Mouse (Mus musculus) forebrain, embryonic 16.5 days (tissue): ENCODE results near the gene Ncor1. TPM values are rescaled to one million over a fixed set of nuclear protein-coding genes. Genes with fewer than 3 reads are reported as not detected.
"Not testable (repeated sequence)": the region's sequence is repeated elsewhere in the genome, so short reads cannot be mapped to it uniquely, and the experiment has no call there.

ENCODE experiments used
- ATAC-seq: fragments of 200-750 bp; cut with Nextera tagmentation; 2 replicates; pipeline ENCODE4 v1.8.0; 2017; ENCODE audit warnings: mild to moderate bottlenecking, moderate library complexity
- H3K27ac ChIP-seq: fragments of 300-500 bp; sonication (generic); 2 replicates; pipeline ENCODE4 v1.5.1; 2014; ENCODE audit warnings: low read length, control low read depth
- H3K27me3 ChIP-seq: fragments of 300-500 bp; sonication (generic); replicated peaks from 2 replicates; pipeline ENCODE4 v1.6.1; 2014; ENCODE audit warnings: low read length; ENCODE audit not compliant: control insufficient read depth, insufficient read depth
- H3K36me3 ChIP-seq: fragments of 300-500 bp; sonication (generic); 2 replicates; pipeline ENCODE4 v1.6.1; 2014; ENCODE audit not compliant: control insufficient read depth, insufficient read depth
- H3K4me1 ChIP-seq: fragments of 300-500 bp; sonication (generic); replicated peaks from 2 replicates; pipeline ENCODE4 v1.6.1; 2014; ENCODE audit warnings: low read length; ENCODE audit not compliant: control insufficient read depth, insufficient read depth
- H3K4me2 ChIP-seq: fragments of 300-500 bp; sonication (generic); 2 replicates; pipeline ENCODE4 v1.6.1; 2014; ENCODE audit warnings: mild to moderate bottlenecking, low read length, control low read depth
- H3K4me3 ChIP-seq: fragments of 300-500 bp; sonication (generic); replicated peaks from 2 replicates; pipeline ENCODE4 v1.5.1; 2014; ENCODE audit warnings: mild to moderate bottlenecking, low read length, control low read depth
- H3K9ac ChIP-seq: fragments of 300-500 bp; sonication (generic); replicated peaks from 2 replicates; pipeline ENCODE4 v1.6.1; 2014; ENCODE audit warnings: low read depth, low read length, control low read depth
- H3K9me3 ChIP-seq: fragments of 300-500 bp; sonication (generic); 2 replicates; pipeline ENCODE4 v1.6.1; 2016; ENCODE audit warnings: low read length; ENCODE audit not compliant: control insufficient read depth
- WGBS: fragments of 180-500 bp; shearing (Covaris S2); extraction: QIAGEN DNeasy Blood & Tissue Kit; methylation state at CpG from one replicate; pipeline ENCODE4 v1.1.7; 2014; 5-methylcytosine and 5-hydroxymethylcytosine counted together
- polyA plus RNA-seq: library from polyadenylated mRNA; unstranded; fragments of >200 nt; fragmentation: Nextera tagmentation; extraction: Ambion mirVana; gene quantifications from 2 replicates; pipeline ENCODE4 v1.2.1, GENCODE M21; 2015

Gene Ncor1
- polyA plus RNA-seq, 1 experiment from 2014 or later, result 186 TPM

GRCm38 (mm10) chr11:62464696-62465095 lies 6.4 kb upstream of the Ncor1 start:
- no peaks in the 10 kb centered on the region for H3K9me3 ChIP-seq
- H3K9ac ChIP-seq, result no peak overlapping the region
- H3K27ac ChIP-seq, result no peak overlapping the region
- no peak overlapping the region for H3K4me2 ChIP-seq
- no peak for ATAC-seq
- WGBS, result 95% methylated on average over 3 of the region's 3 CpGs
- H3K4me3 ChIP-seq, result no peak overlapping the region
- no peaks in the 10 kb centered on the region for H3K27me3 ChIP-seq
- H3K4me1 ChIP-seq, result no peaks in the 10 kb centered on the region
- H3K36me3 ChIP-seq, result no peaks in the 10 kb centered on the region

GRCm38 (mm10) chr11:62463225-62463915 lies 5.0 kb upstream of the Ncor1 start:
- H3K9ac ChIP-seq, result no peak overlapping the region
- H3K4me1 ChIP-seq, result peaks cover 3% of the 10 kb centered on the region
- no peaks in the 10 kb centered on the region for H3K36me3 ChIP-seq
- no peak overlapping the region for H3K27ac ChIP-seq
- no peak overlapping the region for H3K4me2 ChIP-seq
- H3K27me3 ChIP-seq, result no peaks in the 10 kb centered on the region
- no peaks in the 10 kb centered on the region for H3K9me3 ChIP-seq
- 42% methylated on average over 2 of the region's 2 CpGs for WGBS
- H3K4me3 ChIP-seq, result no peak overlapping the region
- ATAC-seq, result no peak

- not testable (repeated sequence) for H3K9me3 ChIP-seq, ATAC-seq, H3K27me3 ChIP-seq, H3K9ac ChIP-seq, H3K4me1 ChIP-seq, H3K4me3 ChIP-seq, H3K4me2 ChIP-seq, H3K36me3 ChIP-seq, H3K27ac ChIP-seq
- 100% methylated on average over 1 of the region's 1 CpGs for WGBS
Observed at GRCm38 (mm10) chr11:62462529-62462928, 4.2 kb upstream of the Ncor1 start.

- no peaks in the 10 kb centered on the region for H3K27me3 ChIP-seq
- peaks cover 8% of the 10 kb centered on the region for H3K4me1 ChIP-seq
- no peaks in the 10 kb centered on the region for H3K9me3 ChIP-seq
- peak overlapping the region; percentile 86 for H3K4me3 ChIP-seq
- 3% methylated on average over 9 of the region's 9 CpGs for WGBS
- no peak for ATAC-seq
- no peaks in the 10 kb centered on the region for H3K36me3 ChIP-seq
- no peak overlapping the region; the same call in 1 of the 2 replicates for H3K27ac ChIP-seq
- H3K9ac ChIP-seq, result peak overlapping the region; percentile 97
- peak overlapping the region; percentile 78 for H3K4me2 ChIP-seq
Observed at GRCm38 (mm10) chr11:62458780-62459179, 439 bp upstream of the Ncor1 start.

GRCm38 (mm10) chr11:62457891-62458270 lies 460 bp downstream of the Ncor1 start:
- ATAC-seq, result no peak

GRCm38 (mm10) chr11:62457241-62457890 lies 975 bp downstream of the Ncor1 start:
- peak; percentile 97 for ATAC-seq
- H3K27me3 ChIP-seq, result no peaks in the 10 kb centered on the region

More at GRCm38 (mm10) chr11:62457891-62458270, 460 bp downstream of the Ncor1 start:
- Histone ChIP-seq H3K9ac (peak overlapping the region; percentile 97), H3K4me1 (peaks cover 8% of the 10 kb centered on the region), H3K4me2 (peak overlapping the region; percentile 78), H3K27me3 (no peaks in the 10 kb centered on the region), H3K36me3 (no peaks in the 10 kb centered on the region; the same call in 1 of the 2 replicates), H3K4me3 (peak overlapping the region; percentile 86), H3K27ac (peak overlapping the region; percentile 95), H3K9me3 (no peaks in the 10 kb centered on the region)
- under 1% methylated on average over 18 of the region's 18 CpGs for WGBS

GRCm38 (mm10) chr11:62456483-62457172 lies 1.7 kb downstream of the Ncor1 start:
- H3K36me3 ChIP-seq, result no peaks in the 10 kb centered on the region; the same call in 1 of the 2 replicates
- peak; percentile 77 for ATAC-seq
- H3K9me3 ChIP-seq, result no peaks in the 10 kb centered on the region
- WGBS, result under 1% methylated on average over 41 of the region's 42 CpGs
- H3K4me1 ChIP-seq, result peaks cover 8% of the 10 kb centered on the region
- no peaks in the 10 kb centered on the region for H3K27me3 ChIP-seq
- peak overlapping the region; percentile 60 for H3K4me2 ChIP-seq
- H3K4me3 ChIP-seq, result peak overlapping the region; percentile 86
- peak overlapping the region; percentile 97 for H3K9ac ChIP-seq
- H3K27ac ChIP-seq, result peak overlapping the region; percentile 95

More at GRCm38 (mm10) chr11:62457241-62457890, 975 bp downstream of the Ncor1 start:
- 0% methylated on average over 65 of the region's 73 CpGs for WGBS
- Histone ChIP-seq H3K4me2 (peak overlapping the region; percentile 78), H3K27ac (peak overlapping the region; percentile 95), H3K9me3 (no peaks in the 10 kb centered on the region), H3K4me1 (peaks cover 8% of the 10 kb centered on the region), H3K36me3 (no peaks in the 10 kb centered on the region; the same call in 1 of the 2 replicates), H3K4me3 (peak overlapping the region; percentile 86), H3K9ac (peak overlapping the region; percentile 97)

- peak overlapping the region; percentile 97 for H3K9ac ChIP-seq
- no peak for ATAC-seq
- no peaks in the 10 kb centered on the region; the same call in 1 of the 2 replicates for H3K36me3 ChIP-seq
- peak overlapping the region; percentile 86 for H3K4me3 ChIP-seq
- 1% methylated on average over 3 of the region's 3 CpGs for WGBS
- no peaks in the 10 kb centered on the region for H3K27me3 ChIP-seq
- peaks cover 8% of the 10 kb centered on the region for H3K4me1 ChIP-seq
- H3K27ac ChIP-seq, result peak overlapping the region; percentile 5; the same call in 1 of the 2 replicates
- peak overlapping the region; percentile 60 for H3K4me2 ChIP-seq
- H3K9me3 ChIP-seq, result no peaks in the 10 kb centered on the region
Observed at GRCm38 (mm10) chr11:62456021-62456482, 2.3 kb downstream of the Ncor1 start.

GRCm38 (mm10) chr11:62455193-62455592 lies 3.1 kb downstream of the Ncor1 start:
- whole genome bisulfite sequencing, result 68% methylated on average over 1 of the region's 1 CpGs
- no peak overlapping the region for H3K4me2 ChIP-seq
- H3K4me3 ChIP-seq, result no peak overlapping the region

More at GRCm38 (mm10) chr11:62455193-62455592, 3.1 kb downstream of the Ncor1 start:
- H3K9ac ChIP-seq, result no peak overlapping the region
- no peaks in the 10 kb centered on the region; the same call in 1 of the 2 replicates for H3K36me3 ChIP-seq
- ATAC-seq, result no peak
- no peak overlapping the region for H3K27ac ChIP-seq
- peaks cover 8% of the 10 kb centered on the region for H3K4me1 ChIP-seq
- no peaks in the 10 kb centered on the region for H3K27me3 ChIP-seq
- no peaks in the 10 kb centered on the region for H3K9me3 ChIP-seq
